Mouse (Mus musculus) heart, embryonic 14.5 days (tissue): ENCODE measurements around the gene Klc1. TPM values are rescaled to one million over a fixed set of nuclear protein-coding genes. Genes with fewer than 3 reads are reported as not detected.
A peak's percentile ranks its signal among the peaks of the same experiment; 100 is the strongest.

Source experiments
- ATAC-seq: fragments of 200-750 bp; cut with Nextera tagmentation; 2 replicates; pipeline ENCODE4 v1.8.0; 2017; ENCODE audit warnings: low read depth, moderate TSS enrichment; ENCODE audit not compliant: insufficient number of reproducible peaks, insufficient read depth, low FRiP score
- H3K27ac ChIP-seq, 2 experiments: fragments of 200-500 bp in 1 of 2; fragments of 300-500 bp in 1 of 2; sonication (generic) in 1 of 2; replicated peaks in 1 of 2; 2 replicates each; pipeline ENCODE4 v1.5.1; 2012 to 2014; ENCODE audit warnings: low read depth in 2 of 2, low read length in 2 of 2, control low read depth in 1 of 2, mild to moderate bottlenecking in 1 of 2, mixed read lengths in 1 of 2; ENCODE audit not compliant: control insufficient read depth in 1 of 2, insufficient read depth in 1 of 2
- H3K27me3 ChIP-seq: fragments of 300-500 bp; sonication (generic); 2 replicates; pipeline ENCODE4 v1.6.1; 2014; ENCODE audit warnings: mild to moderate bottlenecking, low read length, control low read depth; ENCODE audit not compliant: control insufficient read depth, insufficient read depth
- H3K36me3 ChIP-seq: fragments of 300-500 bp; sonication (generic); 2 replicates; pipeline ENCODE4 v1.6.1; 2014; ENCODE audit warnings: mild to moderate bottlenecking, control low read depth, low read length, mixed read lengths; ENCODE audit not compliant: control insufficient read depth, insufficient read depth
- H3K4me1 ChIP-seq, 2 experiments: fragments of 200-500 bp in 1 of 2; fragments of 300-500 bp in 1 of 2; sonication (generic) in 1 of 2; 2 replicates each; pipeline ENCODE4 v1.6.1; 2012 to 2014; ENCODE audit warnings: low read length in 2 of 2, control low read depth in 1 of 2, mixed read lengths in 1 of 2; ENCODE audit not compliant: control insufficient read depth in 2 of 2, insufficient read depth in 2 of 2
- H3K4me2 ChIP-seq: fragments of 300-500 bp; sonication (generic); 2 replicates; pipeline ENCODE4 v1.6.1; 2014; ENCODE audit warnings: mild to moderate bottlenecking, low read length
- H3K4me3 ChIP-seq, 2 experiments: fragments of 200-500 bp in 1 of 2; fragments of 300-500 bp in 1 of 2; sonication (generic) in 1 of 2; 2 replicates each; pipeline ENCODE4 v1.5.1; 2012 to 2014; ENCODE audit warnings: low read length in 2 of 2, mild to moderate bottlenecking in 2 of 2, control low read depth in 1 of 2, low read depth in 1 of 2, moderate library complexity in 1 of 2; ENCODE audit not compliant: control insufficient read depth in 1 of 2, insufficient read depth in 1 of 2
- H3K9ac ChIP-seq: fragments of 300-500 bp; sonication (generic); 2 replicates; pipeline ENCODE4 v1.6.1; 2014; ENCODE audit warnings: mild to moderate bottlenecking, low read length
- H3K9me3 ChIP-seq: fragments of 300-500 bp; sonication (generic); 2 replicates; pipeline ENCODE4 v1.6.1; 2016; ENCODE audit warnings: low read length, control low read depth; ENCODE audit not compliant: control insufficient read depth
- WGBS: fragments of 180-500 bp; shearing (Covaris S2); extraction: QIAGEN DNeasy Blood & Tissue Kit; methylation state at CpG from one replicate; pipeline ENCODE4 v1.1.7; 2014; 5-methylcytosine and 5-hydroxymethylcytosine counted together
- polyA plus RNA-seq: library from polyadenylated mRNA; unstranded; fragments of >200 nt; fragmentation: Nextera tagmentation; extraction: Ambion mirVana; gene quantifications from 2 replicates; pipeline ENCODE4 v1.2.1, GENCODE M21; 2014

Gene Klc1
- polyA plus RNA-seq, 1 experiment from 2014 or later: 118 TPM

DNA sequence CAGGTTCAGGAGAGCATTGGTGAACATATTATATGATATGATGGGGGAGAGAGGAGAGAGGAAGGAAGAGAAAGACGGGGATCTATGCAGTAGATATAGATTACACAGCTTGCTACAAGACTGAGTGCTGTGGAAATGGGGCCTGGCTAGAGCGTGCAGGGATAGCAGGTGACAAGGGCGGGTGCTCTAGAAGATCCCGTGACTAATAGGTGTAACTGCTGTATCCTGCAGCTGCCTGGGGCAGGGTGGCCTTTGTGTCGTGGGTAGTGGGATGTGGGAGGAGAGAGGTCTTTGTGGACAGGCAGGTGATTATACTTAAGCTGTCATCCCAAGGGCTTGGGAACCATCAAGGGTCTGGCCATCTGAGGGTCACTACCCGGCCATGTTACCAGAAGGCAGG is 13.4 kb upstream of the Klc1 start:
- Histone ChIP-seq H3K4me1 (peaks cover 25 to 30% of the 10 kb centered on the region in 2 experiments), H3K4me2 (no peak overlapping the region), H3K9me3 (no peaks in the 10 kb centered on the region), H3K27ac (peak overlapping the region in 1 of 2 experiments; percentile 85; a peak in 1 of 4 replicates), H3K27me3 (no peaks in the 10 kb centered on the region), H3K36me3 (no peaks in the 10 kb centered on the region), H3K9ac (no peak overlapping the region), H3K4me3 (no peak overlapping the region)
- WGBS: 77% methylated on average over 6 of the region's 6 CpGs
- ATAC-seq: no peak

DNA sequence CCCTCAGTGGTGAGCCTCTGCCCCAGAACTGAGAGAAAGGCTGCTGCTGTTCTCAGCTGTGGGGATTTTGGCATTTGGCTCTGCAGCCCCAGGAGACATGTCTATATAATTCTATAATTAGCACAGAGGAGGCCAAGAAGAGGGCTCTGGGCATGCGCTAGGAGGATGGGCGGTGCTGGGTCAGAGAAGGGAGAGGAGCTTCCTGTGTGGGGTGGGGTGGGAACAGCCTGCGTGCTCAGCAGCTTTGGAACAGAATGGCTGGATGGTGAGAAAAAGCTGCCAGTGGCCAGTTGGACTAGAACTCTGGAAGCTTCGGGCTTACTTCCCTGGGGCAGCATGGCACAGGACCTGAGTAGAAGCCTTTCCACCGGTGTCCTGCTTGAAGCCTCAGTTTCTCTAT is 12.6 kb upstream of the Klc1 start:
- peak; percentile 74 for ATAC-seq
- Histone ChIP-seq H3K27ac (peak overlapping the region; percentile 68 to 85), H3K4me3 (no peak overlapping the region), H3K4me2 (peak overlapping the region; percentile 41; the same call in 1 of the 2 replicates), H3K36me3 (no peaks in the 10 kb centered on the region), H3K27me3 (no peaks in the 10 kb centered on the region), H3K9ac (peak overlapping the region; percentile 52; the same call in 1 of the 2 replicates), H3K9me3 (no peaks in the 10 kb centered on the region), H3K4me1 (peaks cover 28 to 33% of the 10 kb centered on the region in 2 experiments)
- 36% methylated on average over 5 of the region's 5 CpGs for WGBS

DNA sequence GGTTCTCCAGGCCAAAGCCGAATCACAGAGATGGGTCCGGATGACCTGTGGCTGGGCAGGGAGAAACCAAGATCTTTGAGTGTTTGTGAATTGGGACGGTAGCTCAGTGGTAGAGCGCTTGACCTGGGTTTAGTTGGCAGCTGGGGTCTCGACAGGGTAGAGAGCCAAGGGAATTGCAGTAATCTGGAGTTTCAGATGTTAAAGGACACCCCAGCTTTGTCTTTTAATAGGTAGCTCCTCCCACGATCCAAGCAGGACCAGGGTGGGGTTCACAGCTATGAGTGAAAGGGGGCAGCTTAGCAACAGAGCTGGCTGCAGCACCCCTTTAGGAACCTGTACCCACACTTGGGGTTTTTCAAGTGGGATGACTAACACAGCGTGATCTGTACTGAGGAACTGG is 11.2 kb upstream of the Klc1 start:
- no peaks in the 10 kb centered on the region for H3K9me3 ChIP-seq
- WGBS: 77% methylated on average over 7 of the region's 7 CpGs
- H3K4me2 ChIP-seq: no peak overlapping the region
- H3K4me1 ChIP-seq: peaks cover 24 to 28% of the 10 kb centered on the region in 2 experiments
- H3K27me3 ChIP-seq: no peaks in the 10 kb centered on the region
- H3K36me3 ChIP-seq: no peaks in the 10 kb centered on the region
- H3K4me3 ChIP-seq: no peak overlapping the region
- no peak overlapping the region for H3K27ac ChIP-seq
- H3K9ac ChIP-seq: no peak overlapping the region
- ATAC-seq: no peak

DNA sequence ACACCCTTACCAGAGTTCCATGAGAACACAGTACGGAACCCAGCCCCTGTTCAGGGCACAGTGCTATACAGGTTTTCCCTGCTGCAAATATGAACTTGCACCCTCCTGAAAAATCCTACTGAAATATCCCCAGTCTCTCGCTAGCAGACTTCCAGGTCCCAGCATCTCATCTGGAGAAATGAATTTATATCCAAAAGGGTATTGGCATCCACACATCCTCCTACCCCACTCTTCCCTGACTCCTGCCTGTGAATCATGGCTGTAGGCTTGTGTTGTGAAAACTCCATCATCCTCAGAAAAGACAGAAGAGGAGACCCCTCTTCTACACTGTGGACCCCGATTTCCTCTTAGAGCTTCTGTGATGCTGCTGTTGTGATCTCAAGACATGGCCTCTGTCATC is 7.9 kb upstream of the Klc1 start:
- Histone ChIP-seq H3K36me3 (no peaks in the 10 kb centered on the region), H3K4me1 (peaks cover 19 to 25% of the 10 kb centered on the region in 2 experiments), H3K27me3 (no peaks in the 10 kb centered on the region), H3K27ac (no peak overlapping the region), H3K9me3 (no peaks in the 10 kb centered on the region), H3K4me2 (peak overlapping the region; percentile 18; the same call in 1 of the 2 replicates), H3K4me3 (no peak overlapping the region), H3K9ac (no peak overlapping the region)
- ATAC-seq: no peak
- 84% methylated on average over 3 of the region's 3 CpGs for WGBS

DNA sequence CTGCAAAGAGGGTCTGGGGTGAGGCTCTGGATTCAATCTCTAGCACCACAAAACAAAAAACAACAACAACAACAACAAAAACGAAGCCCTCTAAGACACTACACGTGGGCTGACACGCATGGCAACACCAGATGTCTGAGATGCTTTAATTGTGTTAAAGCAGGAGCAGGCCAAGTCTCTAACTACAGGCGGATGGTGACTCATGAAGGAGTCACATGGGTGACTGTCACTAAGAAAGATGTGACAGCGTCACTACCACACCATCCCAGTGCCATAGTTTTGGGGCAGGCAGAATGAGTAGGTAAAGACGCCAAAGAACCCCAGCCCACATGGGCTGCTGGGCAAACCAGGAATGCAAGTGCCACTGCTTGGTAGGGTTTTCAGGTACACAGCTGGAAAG is 6.2 kb upstream of the Klc1 start:
- H3K4me2 ChIP-seq: no peak overlapping the region
- H3K9me3 ChIP-seq: no peaks in the 10 kb centered on the region
- ATAC-seq: no peak
- no peaks in the 10 kb centered on the region for H3K27me3 ChIP-seq
- no peak overlapping the region for H3K27ac ChIP-seq
- WGBS: 78% methylated on average over 6 of the region's 6 CpGs
- no peak overlapping the region for H3K4me3 ChIP-seq
- peaks cover 12 to 15% of the 10 kb centered on the region in 2 experiments; a peak in 3 of 4 replicates for H3K4me1 ChIP-seq
- no peak overlapping the region for H3K9ac ChIP-seq
- H3K36me3 ChIP-seq: no peaks in the 10 kb centered on the region

DNA sequence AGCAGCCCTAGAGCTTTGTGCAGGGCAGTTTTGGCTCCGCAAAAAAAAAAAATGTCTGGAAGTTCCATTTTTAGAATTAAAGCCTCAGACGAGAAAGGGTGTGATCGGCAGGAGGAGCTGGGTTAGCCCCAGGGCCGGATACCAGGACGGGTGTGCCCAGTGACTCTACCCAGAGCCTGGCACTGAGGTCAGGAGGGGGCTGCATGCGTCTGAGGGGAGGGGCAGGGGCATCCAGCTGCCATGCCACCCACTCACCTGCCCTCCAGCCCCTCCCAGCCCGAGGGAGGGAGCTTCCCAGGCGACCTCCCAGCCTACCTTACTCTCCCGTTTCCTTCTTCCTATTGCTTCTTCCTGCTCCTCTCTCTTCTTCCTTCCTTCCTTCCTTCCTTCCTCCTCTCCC is 5.3 kb upstream of the Klc1 start:
- no peaks in the 10 kb centered on the region for H3K27me3 ChIP-seq
- no peak overlapping the region for H3K9ac ChIP-seq
- H3K4me1 ChIP-seq: peaks cover 17 to 23% of the 10 kb centered on the region in 2 experiments; a peak in 3 of 4 replicates
- no peaks in the 10 kb centered on the region for H3K9me3 ChIP-seq
- 42% methylated on average over 8 of the region's 9 CpGs for WGBS
- peak overlapping the region; percentile 41 for H3K4me2 ChIP-seq
- H3K27ac ChIP-seq: no peak overlapping the region
- H3K36me3 ChIP-seq: no peaks in the 10 kb centered on the region
- no peak overlapping the region for H3K4me3 ChIP-seq
- no peak for ATAC-seq

DNA sequence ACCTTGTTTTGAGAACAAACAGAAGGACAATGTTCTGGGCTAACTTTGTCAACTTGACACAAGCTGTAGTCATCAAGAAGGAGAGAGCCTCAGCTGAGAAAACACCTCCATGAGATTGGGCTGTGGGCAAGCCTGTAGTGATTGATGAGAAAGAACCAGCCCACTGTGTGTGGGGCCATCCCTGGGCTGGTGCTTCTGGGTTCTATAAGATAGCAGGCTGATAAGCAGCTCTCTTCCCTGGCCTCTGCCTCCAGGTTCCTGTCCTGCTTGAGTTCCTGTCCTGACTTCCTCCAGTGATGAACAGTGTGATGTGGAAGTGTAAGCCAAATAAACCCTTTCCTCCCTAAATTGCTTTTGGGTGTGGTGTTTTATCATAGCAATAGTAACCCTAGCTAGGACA is 3.9 kb upstream of the Klc1 start:
- H3K27me3 ChIP-seq: no peaks in the 10 kb centered on the region

DNA sequence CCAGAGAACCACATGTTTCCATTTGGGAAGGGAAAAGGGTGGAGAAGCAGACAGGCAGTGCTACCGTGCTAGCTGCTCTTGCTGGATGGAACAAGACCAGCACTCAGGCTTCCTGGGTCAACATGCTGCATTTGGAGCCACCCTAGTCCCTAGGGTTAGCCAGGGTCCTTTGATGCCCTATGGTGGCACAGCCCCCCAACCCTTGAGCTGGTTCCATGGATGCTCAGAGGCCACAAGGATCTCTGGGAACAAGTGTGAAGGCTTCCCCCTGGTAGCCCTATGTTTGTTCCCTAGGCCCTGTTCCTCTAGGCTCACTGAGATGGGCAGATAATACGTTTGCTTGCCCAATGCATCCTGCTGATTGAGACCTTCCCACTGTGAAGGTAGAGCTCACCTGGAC is 3.4 kb upstream of the Klc1 start:
- no peaks in the 10 kb centered on the region for H3K36me3 ChIP-seq
- 54% methylated on average over 2 of the region's 2 CpGs for WGBS
- no peak overlapping the region for H3K27ac ChIP-seq
- peaks cover 14 to 28% of the 10 kb centered on the region in 2 experiments; a peak in 3 of 4 replicates for H3K4me1 ChIP-seq
- no peak overlapping the region for H3K4me2 ChIP-seq
- no peak overlapping the region for H3K4me3 ChIP-seq
- ATAC-seq: no peak
- H3K9me3 ChIP-seq: no peaks in the 10 kb centered on the region
- H3K27me3 ChIP-seq: no peaks in the 10 kb centered on the region
- H3K9ac ChIP-seq: no peak overlapping the region

More for the DNA sequence above, 3.9 kb upstream of the Klc1 start:
- Histone ChIP-seq H3K4me2 (no peak overlapping the region), H3K27ac (no peak overlapping the region), H3K4me3 (no peak overlapping the region), H3K36me3 (no peaks in the 10 kb centered on the region), H3K4me1 (peaks cover 17 to 25% of the 10 kb centered on the region in 2 experiments; a peak in 3 of 4 replicates), H3K9ac (no peak overlapping the region), H3K9me3 (no peaks in the 10 kb centered on the region)
- ATAC-seq: no peak
